Comparison of ENCODE assay signal across 8 mouse cellular contexts in genomic region chr3:89337721-89338578, GRCm38 (mm10). TPM values are rescaled to one million over a fixed set of nuclear protein-coding genes. Genes with fewer than 3 reads are reported as not detected.
DNase-seq lines count a peak whose midpoint lies in the region; ATAC-seq lines count a peak whose summit lies in the region.

TSS of gene Efna4 (minus strand) at chr3:89338028.

- H3K9ac ChIP-seq in midbrain, embryonic 12.5 days (replicated peaks), result peak within 1 kb of the TSS; percentile 83

- peak within 1 kb of the TSS; percentile 84 for H3K27ac ChIP-seq in midbrain, embryonic 12.5 days (replicated peaks)

- peaks cover 54% of the 10 kb centered on the region for H3K4me1 ChIP-seq in midbrain, embryonic 12.5 days

- under 1% methylated on average over 44 of the region's 44 CpGs for WGBS in midbrain, embryonic 12.5 days

- intact Hi-C loops in heart, postnatal 36 days (cut with DNase I), result loop anchor here (1.0 kb wide), 1 partner anchor 21 kb away; no protein-coding TSS in a partner anchor

- peak; percentile 79 for ATAC-seq in midbrain, embryonic 12.5 days (ENCODE audit: low FRiP score, low read depth)

- peak; percentile 82 for DNase-seq in 3T3-L1 (ENCODE audit: low read depth, low spot score)
- peak; percentile 68 for DNase-seq in CD4-positive, CD25-positive, alpha-beta regulatory T cell, adult 2 months (ENCODE audit: low read depth, low spot score)
- peak; percentile 90 for DNase-seq in embryo, embryonic 10.5 days (ENCODE audit: low spot score)
- DNase-seq in heart, postnatal 36 days, result peak; percentile 25 to 41
- peak; percentile 72 to 83 for DNase-seq in kidney, postnatal 4 days
- peak; percentile 69 for DNase-seq in thymus, postnatal 25 days
- no peak for DNase-seq in layer of hippocampus, postnatal 14 days (ENCODE audit: low spot score in 2 of 2)

- peak within 1 kb of the TSS; percentile 74 for H3K4me2 ChIP-seq in midbrain, embryonic 12.5 days (replicated peaks)

- H3K4me3 ChIP-seq in midbrain, embryonic 12.5 days, result peak within 1 kb of the TSS; percentile 85

- peaks cover 35% of the 10 kb centered on the region for H3K27me3 ChIP-seq in midbrain, embryonic 12.5 days

- H3K36me3 ChIP-seq in midbrain, embryonic 12.5 days, result peaks cover 17% of the 10 kb centered on the region

- H3K9me3 ChIP-seq in midbrain, embryonic 12.5 days, result no peaks in the 10 kb centered on the region

RNA-seq across cellular contexts. Expression of gene Efna4, which starts in this region (rescaled TPM):
- under 1 TPM; 0.19 to 0.22 TPM for total RNA-seq in heart, postnatal 36 days (2021)
- 16.8 and 17.3 TPM in 2 replicates for polyA plus RNA-seq in midbrain, embryonic 12.5 days (2016; fragmentation: Nextera tagmentation; extraction: Ambion mirVana)
- 1 to 10 TPM; 1.0 to 1.8 TPM for total RNA-seq in layer of hippocampus, postnatal 14 days (2021)

Comparison
In these comparisons a context has a peak if more than half of its experiments do, and no peak if none do; other contexts are left out.
1. Peak in DNase-seq in heart, postnatal 36 days; RNA of the gene not detected or under 1 TPM.
2. DNase-seq: peak in 3T3-L1 (single experiment), CD4-positive, CD25-positive, alpha-beta regulatory T cell, adult 2 months (single experiment), embryo, embryonic 10.5 days (single experiment), kidney, postnatal 4 days (2 of 2) and thymus, postnatal 25 days (single experiment); none in layer of hippocampus, postnatal 14 days (0 of 2).